Mouse (Mus musculus) neural tube, embryonic 12.5 days (tissue): Measurements from ENCODE around the gene Gcn1l1. TPM values are rescaled to one million over a fixed set of nuclear protein-coding genes. Genes with fewer than 3 reads are reported as not detected.

Source experiments
- ATAC-seq: fragments of 200-750 bp; cut with Nextera tagmentation; 2 replicates; pipeline ENCODE4 v1.8.0; 2017; ENCODE audit warnings: low read depth, mild to moderate bottlenecking, moderate TSS enrichment, moderate library complexity; ENCODE audit not compliant: low FRiP score
- H3K27ac ChIP-seq: fragments of 300-500 bp; sonication (generic); 2 replicates; pipeline ENCODE4 v1.5.1; 2016
- H3K27me3 ChIP-seq: fragments of 300-500 bp; sonication (generic); replicated peaks from 2 replicates; pipeline ENCODE4 v1.6.1; 2016; ENCODE audit warnings: mild to moderate bottlenecking
- H3K36me3 ChIP-seq: fragments of 300-500 bp; sonication (generic); 2 replicates; pipeline ENCODE4 v1.6.1; 2016; ENCODE audit warnings: mild to moderate bottlenecking
- H3K4me1 ChIP-seq: fragments of 300-500 bp; sonication (generic); 2 replicates; pipeline ENCODE4 v1.6.1; 2016
- H3K4me2 ChIP-seq: fragments of 300-500 bp; sonication (generic); replicated peaks from 2 replicates; pipeline ENCODE4 v1.6.1; 2016; ENCODE audit warnings: mild to moderate bottlenecking
- H3K4me3 ChIP-seq: fragments of 300-500 bp; sonication (generic); 2 replicates; pipeline ENCODE4 v1.5.1; 2016
- H3K9ac ChIP-seq: fragments of 300-500 bp; sonication (generic); 2 replicates; pipeline ENCODE4 v1.6.1; 2016; ENCODE audit warnings: mild to moderate bottlenecking
- H3K9me3 ChIP-seq: fragments of 300-500 bp; sonication (generic); 2 replicates; pipeline ENCODE4 v1.6.1; 2016; ENCODE audit warnings: mild to moderate bottlenecking
- WGBS: fragments of 180-500 bp; shearing (Covaris S2); methylation state at CpG from one replicate; pipeline ENCODE4 v1.1.7; 2016; 5-methylcytosine and 5-hydroxymethylcytosine counted together
- polyA plus RNA-seq: library from polyadenylated mRNA; unstranded; fragments of >200 nt; fragmentation: Nextera tagmentation; extraction: Ambion mirVana; gene quantifications from 2 replicates; pipeline ENCODE4 v1.2.1, GENCODE M21; 2016

Gene Gcn1l1
- polyA plus RNA-seq, 1 experiment from 2014 or later, result 47.1 TPM

DNA sequence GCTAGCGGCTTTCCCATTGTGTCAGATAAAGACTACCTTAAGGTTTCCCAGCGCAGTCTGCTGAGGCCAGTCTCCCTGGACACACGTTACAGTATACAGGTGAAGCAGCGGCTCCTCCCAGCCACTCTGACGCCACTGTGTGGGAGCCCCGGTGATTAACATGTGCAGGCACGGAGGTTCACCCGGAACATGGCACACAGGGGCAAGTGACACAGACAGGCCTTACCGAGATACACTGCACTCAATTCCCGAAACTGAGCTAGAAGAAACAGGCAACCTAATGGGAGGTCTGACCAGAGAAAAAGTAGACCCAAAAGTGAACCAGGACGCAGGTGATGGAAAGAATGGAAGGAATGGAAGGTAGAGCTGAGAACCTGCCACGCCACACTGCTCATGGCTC lies 88.7 kb downstream of the Gcn1l1 start:
- no peaks in the 10 kb centered on the region for H3K9me3 ChIP-seq
- H3K4me2 ChIP-seq, result no peak overlapping the region
- H3K27ac ChIP-seq, result no peak overlapping the region
- H3K4me3 ChIP-seq, result no peak overlapping the region
- H3K27me3 ChIP-seq, result no peaks in the 10 kb centered on the region
- H3K36me3 ChIP-seq, result peaks cover 4% of the 10 kb centered on the region
- 89% methylated on average over 12 of the region's 12 CpGs for WGBS
- H3K9ac ChIP-seq, result no peak overlapping the region
- no peak for ATAC-seq
- H3K4me1 ChIP-seq, result peaks cover 11% of the 10 kb centered on the region

DNA sequence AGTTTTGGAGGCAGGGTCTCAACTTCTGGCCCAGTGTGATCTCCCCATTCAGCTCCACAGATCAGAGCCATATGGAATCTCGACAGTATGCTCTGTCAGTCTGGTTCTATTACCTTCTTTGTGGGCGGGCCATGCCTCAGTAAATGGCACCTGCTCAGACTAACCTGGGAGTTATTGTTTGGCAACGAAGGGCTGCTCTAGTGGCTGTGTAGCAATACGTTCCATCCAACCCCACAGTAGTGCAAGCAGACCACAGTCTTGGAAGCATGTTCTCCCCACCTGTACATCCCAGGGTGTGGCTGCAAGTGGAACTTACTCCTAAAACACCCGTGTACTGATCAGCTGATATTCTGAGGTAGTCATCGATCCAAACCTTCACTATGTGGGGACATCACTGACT lies 91.6 kb downstream of the Gcn1l1 start:
- Histone ChIP-seq H3K4me2 (no peak overlapping the region), H3K4me3 (no peak overlapping the region), H3K36me3 (no peaks in the 10 kb centered on the region), H3K27ac (no peak overlapping the region), H3K9ac (no peak overlapping the region), H3K27me3 (no peaks in the 10 kb centered on the region), H3K9me3 (no peaks in the 10 kb centered on the region), H3K4me1 (peaks cover 9% of the 10 kb centered on the region)
- 79% methylated on average over 6 of the region's 6 CpGs for WGBS
- ATAC-seq, result no peak

DNA sequence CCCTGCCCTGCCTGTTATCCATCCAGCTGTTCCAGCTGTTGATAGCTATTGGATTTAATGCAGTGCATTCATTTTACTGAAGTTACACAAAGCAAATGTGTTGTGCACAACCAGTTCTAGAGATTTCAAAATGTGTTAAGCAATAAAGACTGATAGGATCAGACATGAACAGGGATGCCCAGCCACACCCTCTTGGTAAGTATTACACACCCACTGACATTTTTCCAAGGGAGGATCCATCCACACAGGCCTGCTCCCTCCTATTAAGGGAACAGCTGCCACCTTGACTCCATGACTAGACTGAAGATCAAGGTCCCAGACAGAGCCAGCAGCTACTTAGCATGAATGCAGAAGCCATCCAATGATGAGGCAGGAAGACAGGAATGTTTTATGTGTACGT lies 92.2 kb downstream of the Gcn1l1 start:
- peaks cover 4% of the 10 kb centered on the region for H3K4me1 ChIP-seq
- no peaks in the 10 kb centered on the region for H3K9me3 ChIP-seq
- no peak overlapping the region for H3K9ac ChIP-seq
- ATAC-seq, result no peak
- H3K27ac ChIP-seq, result no peak overlapping the region
- WGBS, result 83% methylated on average over 1 of the region's 1 CpGs
- H3K36me3 ChIP-seq, result no peaks in the 10 kb centered on the region
- no peaks in the 10 kb centered on the region for H3K27me3 ChIP-seq
- no peak overlapping the region for H3K4me2 ChIP-seq
- no peak overlapping the region for H3K4me3 ChIP-seq

DNA sequence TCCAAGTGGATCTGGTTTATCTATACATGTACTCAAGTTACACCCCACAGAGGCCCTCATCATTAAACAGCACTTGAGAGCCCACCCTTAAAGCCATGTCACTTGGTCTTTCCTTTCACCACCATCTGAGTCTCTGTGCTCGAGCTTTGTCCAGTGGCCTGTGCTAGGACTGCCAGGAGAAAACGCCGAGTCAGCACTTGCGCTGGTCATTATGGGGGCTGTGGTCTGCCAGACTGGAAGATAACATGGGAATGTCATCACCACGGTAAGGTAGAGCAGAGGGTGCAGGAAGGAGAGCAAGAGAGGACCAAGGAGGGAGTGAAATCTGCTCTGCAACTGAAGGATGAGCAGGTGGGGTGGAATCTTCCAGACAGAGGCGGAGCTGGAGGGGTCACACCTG lies 93.3 kb downstream of the Gcn1l1 start:
- 84% methylated on average over 6 of the region's 6 CpGs for WGBS
- ATAC-seq, result no peak
- Histone ChIP-seq H3K4me1 (no peaks in the 10 kb centered on the region), H3K9me3 (no peaks in the 10 kb centered on the region), H3K27me3 (no peaks in the 10 kb centered on the region), H3K9ac (no peak overlapping the region), H3K4me2 (no peak overlapping the region), H3K27ac (no peak overlapping the region), H3K4me3 (no peak overlapping the region), H3K36me3 (no peaks in the 10 kb centered on the region)

DNA sequence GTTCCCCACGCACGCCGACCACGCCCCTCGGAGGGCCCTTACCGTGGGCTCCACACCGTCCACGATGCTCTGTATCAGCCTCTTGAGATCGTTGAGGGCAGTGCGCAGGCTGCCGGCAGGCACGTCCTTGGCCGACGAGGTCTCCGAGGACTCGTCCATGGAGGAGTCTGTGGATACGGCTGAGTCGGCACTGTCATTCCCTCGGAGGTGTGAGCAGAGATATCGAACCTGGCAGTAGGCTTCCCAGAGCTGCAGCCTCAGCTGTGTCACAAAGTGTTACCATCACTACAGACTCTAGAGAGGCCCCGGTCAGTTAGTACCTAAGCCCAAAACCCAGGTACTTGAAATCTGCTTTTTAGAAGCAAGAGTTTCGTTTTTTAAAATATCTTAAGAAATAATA lies 97.6 kb downstream of the Gcn1l1 start:
- Histone ChIP-seq H3K36me3 (no peaks in the 10 kb centered on the region), H3K27ac (no peak overlapping the region), H3K4me1 (no peaks in the 10 kb centered on the region), H3K4me2 (no peak overlapping the region), H3K9me3 (no peaks in the 10 kb centered on the region), H3K9ac (no peak overlapping the region), H3K27me3 (no peaks in the 10 kb centered on the region), H3K4me3 (no peak overlapping the region)
- no peak for ATAC-seq
- WGBS, result 81% methylated on average over 22 of the region's 22 CpGs

DNA sequence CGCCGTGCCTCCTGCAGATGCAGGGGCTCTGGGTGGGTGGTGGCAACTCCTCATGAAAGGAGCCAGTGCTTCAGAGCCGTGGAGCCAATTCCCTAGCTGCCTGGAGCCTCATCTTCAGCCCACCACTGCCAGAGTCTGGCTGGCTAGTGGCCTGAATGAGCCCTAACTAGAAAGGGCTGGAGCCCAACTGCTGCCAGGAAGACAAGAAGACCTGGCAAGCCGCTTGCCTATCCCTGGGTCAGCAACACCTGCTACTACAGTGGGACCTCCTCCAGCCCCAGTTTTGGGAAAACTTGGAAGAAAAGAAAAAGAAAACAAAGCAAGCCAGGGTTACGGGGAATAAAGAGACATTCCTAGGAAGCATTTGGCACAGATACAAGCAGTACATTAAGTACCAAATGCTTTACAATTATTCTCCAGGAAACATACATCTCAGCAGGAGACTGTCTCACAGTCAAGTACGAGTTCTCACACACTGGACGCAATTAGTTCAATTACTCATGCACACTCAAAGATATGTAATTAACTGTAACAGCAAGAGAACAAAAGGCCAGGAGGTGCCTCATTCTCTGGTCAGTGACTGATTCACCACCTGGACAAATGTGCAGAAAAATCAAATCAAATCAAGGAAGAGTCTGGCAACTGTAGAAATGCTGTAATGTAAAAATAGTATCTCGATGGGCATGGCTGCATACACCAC lies 101.5 kb downstream of the Gcn1l1 start:
- 70% methylated on average over 8 of the region's 8 CpGs for WGBS
- Histone ChIP-seq H3K27me3 (no peaks in the 10 kb centered on the region), H3K27ac (no peak overlapping the region), H3K4me1 (no peaks in the 10 kb centered on the region), H3K4me3 (no peak overlapping the region), H3K9ac (no peak overlapping the region), H3K4me2 (no peak overlapping the region), H3K36me3 (no peaks in the 10 kb centered on the region), H3K9me3 (no peaks in the 10 kb centered on the region)
- ATAC-seq, result no peak

DNA sequence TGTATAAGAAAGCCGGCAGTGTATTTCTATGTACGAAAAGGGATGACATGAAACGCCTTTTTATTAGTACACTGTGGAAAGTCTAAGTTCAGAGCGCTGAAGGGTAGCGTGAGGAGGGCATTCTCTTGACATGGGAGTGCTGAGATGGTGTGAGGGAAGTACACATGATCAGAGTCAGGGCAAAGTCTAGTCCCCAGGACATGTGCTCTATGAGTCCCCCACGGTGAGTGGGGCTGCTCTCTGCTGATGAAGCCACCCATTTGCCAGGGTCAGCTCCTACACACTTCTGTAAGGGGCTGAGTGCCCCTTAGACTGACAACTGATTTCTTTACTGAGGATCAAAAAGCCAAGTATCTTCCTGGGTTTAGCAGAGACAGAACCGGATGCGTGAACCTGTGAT lies 102.2 kb downstream of the Gcn1l1 start:
- 87% methylated on average over 8 of the region's 8 CpGs for WGBS
- H3K27ac ChIP-seq, result no peak overlapping the region

DNA sequence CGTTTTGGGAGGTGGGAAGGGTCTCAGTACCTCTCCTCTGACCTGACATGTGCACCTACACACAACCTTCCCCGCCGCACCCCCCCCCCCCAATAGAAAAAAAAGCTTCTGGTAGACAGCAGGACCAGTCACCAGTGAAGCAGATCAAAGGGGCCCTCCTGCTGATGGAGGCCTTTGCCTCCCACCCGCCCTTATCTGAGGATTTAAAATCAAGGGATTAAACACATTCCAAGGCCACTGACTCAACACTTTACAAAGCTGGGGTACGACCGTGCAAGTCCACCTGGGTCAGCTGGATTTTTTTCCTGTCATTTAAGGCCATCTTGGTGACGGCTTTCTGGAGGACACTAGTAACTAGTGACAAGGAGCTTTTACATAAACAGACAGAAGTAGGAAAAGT lies 102.8 kb downstream of the Gcn1l1 start:
- Histone ChIP-seq H3K9me3 (no peaks in the 10 kb centered on the region), H3K4me1 (no peaks in the 10 kb centered on the region), H3K27me3 (no peaks in the 10 kb centered on the region), H3K9ac (no peak overlapping the region), H3K36me3 (no peaks in the 10 kb centered on the region), H3K4me2 (no peak overlapping the region), H3K27ac (no peak overlapping the region), H3K4me3 (no peak overlapping the region)
- ATAC-seq, result no peak
- WGBS, result 20% methylated on average over 7 of the region's 7 CpGs

More for the DNA sequence above, 102.2 kb downstream of the Gcn1l1 start:
- no peak overlapping the region for H3K4me3 ChIP-seq
- no peak for ATAC-seq
- H3K4me2 ChIP-seq, result no peak overlapping the region
- H3K4me1 ChIP-seq, result no peaks in the 10 kb centered on the region
- H3K27me3 ChIP-seq, result no peaks in the 10 kb centered on the region
- no peaks in the 10 kb centered on the region for H3K36me3 ChIP-seq
- H3K9ac ChIP-seq, result no peak overlapping the region
- H3K9me3 ChIP-seq, result no peaks in the 10 kb centered on the region

DNA sequence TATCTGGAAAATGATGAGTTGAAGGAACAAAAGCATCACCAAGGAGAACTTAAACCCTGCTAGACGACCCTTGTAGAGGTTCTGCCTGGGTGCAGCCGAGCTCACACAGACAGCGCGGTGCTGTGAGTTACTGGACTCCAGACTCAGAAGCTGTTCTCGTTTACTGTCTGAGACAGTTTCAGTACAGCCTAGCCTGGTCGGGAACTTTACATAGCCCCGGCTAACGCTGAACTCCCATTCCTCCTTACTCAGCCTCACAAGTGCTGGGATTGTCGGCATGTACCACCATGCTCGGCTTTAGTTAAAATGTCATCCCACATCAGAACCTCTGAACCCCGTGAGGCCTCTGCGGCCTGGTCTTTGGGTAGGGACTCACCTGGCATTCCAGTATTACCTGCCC lies 103.9 kb downstream of the Gcn1l1 start:
- no peak overlapping the region for H3K4me2 ChIP-seq
- H3K36me3 ChIP-seq, result no peaks in the 10 kb centered on the region
- no peak overlapping the region for H3K27ac ChIP-seq
- H3K9ac ChIP-seq, result no peak overlapping the region
- H3K4me1 ChIP-seq, result no peaks in the 10 kb centered on the region
- 93% methylated on average over 12 of the region's 12 CpGs for WGBS
- H3K27me3 ChIP-seq, result no peaks in the 10 kb centered on the region
- no peak for ATAC-seq
- no peak overlapping the region for H3K4me3 ChIP-seq
- H3K9me3 ChIP-seq, result no peaks in the 10 kb centered on the region

DNA sequence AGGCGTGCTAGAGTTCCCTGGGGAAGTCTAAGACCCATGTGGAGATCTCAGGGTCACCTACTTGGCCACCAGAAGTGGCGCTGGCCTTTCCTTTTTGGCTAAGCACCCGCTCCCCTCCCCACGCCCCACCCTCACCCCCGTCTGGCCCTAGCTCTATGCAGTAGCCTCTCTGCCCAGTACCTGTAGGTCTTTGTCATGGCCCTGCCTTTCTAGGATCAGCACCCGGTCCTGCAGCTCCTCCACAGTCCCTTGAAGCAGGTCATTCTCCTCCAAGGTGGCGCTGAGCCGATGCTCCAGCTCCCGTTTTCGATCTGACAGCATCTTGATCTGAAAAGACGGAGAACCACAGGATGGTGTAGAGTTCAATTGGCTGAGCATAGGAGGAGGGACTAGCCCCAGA lies 104.9 kb downstream of the Gcn1l1 start:
- Histone ChIP-seq H3K9ac (no peak overlapping the region), H3K4me2 (no peak overlapping the region), H3K27me3 (no peaks in the 10 kb centered on the region), H3K27ac (no peak overlapping the region), H3K4me3 (no peak overlapping the region), H3K36me3 (no peaks in the 10 kb centered on the region), H3K9me3 (no peaks in the 10 kb centered on the region), H3K4me1 (no peaks in the 10 kb centered on the region)
- ATAC-seq, result no peak
- 89% methylated on average over 11 of the region's 11 CpGs for WGBS

DNA sequence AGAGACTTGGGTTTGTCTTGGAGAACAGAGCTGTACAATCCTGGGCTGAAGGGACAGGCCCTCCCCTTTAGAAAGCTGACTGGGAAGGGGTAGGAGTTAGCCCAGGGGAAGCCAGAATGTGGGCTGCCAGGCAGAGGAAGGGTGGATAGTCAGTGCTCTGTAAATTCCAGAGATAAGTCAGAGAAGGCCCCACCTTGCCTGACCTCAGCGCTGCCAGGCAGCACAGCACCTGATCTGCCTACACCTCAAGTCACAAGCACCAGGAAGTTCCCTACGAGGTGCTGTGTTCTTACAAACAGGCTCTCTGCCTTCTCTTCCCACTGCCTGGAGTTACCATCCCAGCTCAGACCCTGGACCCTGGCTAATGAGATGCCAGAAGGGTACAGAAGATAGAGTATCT lies 105.4 kb downstream of the Gcn1l1 start:
- H3K36me3 ChIP-seq, result no peaks in the 10 kb centered on the region
- no peaks in the 10 kb centered on the region for H3K9me3 ChIP-seq
- no peak overlapping the region for H3K4me3 ChIP-seq
- no peak overlapping the region for H3K4me2 ChIP-seq
- 85% methylated on average over 2 of the region's 2 CpGs for WGBS
- no peaks in the 10 kb centered on the region for H3K27me3 ChIP-seq
- H3K4me1 ChIP-seq, result no peaks in the 10 kb centered on the region
- no peak for ATAC-seq
- no peak overlapping the region for H3K27ac ChIP-seq
- no peak overlapping the region for H3K9ac ChIP-seq

DNA sequence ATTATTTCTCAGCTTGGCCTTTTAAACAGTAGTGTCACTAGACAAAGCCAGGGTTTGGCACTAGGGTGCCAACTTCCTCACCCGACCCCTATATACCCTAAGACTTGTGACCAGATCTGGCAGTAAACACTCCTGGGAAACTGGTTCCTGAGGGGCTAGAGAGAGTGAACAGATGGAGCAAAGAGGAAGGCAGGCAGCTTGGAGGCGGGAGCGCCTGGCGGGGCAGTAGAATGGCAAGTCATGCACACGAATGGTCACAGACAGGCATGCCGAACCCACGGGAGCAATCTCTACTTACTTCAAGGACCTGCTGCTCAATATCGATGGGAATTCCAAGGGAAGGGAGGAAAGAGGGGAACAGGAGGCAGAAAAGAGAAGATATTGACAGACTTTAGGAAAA lies 106.8 kb downstream of the Gcn1l1 start:
- no peak overlapping the region for H3K9ac ChIP-seq
- no peak for ATAC-seq
- H3K27ac ChIP-seq, result no peak overlapping the region
- H3K36me3 ChIP-seq, result no peaks in the 10 kb centered on the region
- H3K9me3 ChIP-seq, result no peaks in the 10 kb centered on the region
- H3K4me2 ChIP-seq, result no peak overlapping the region
- no peaks in the 10 kb centered on the region for H3K27me3 ChIP-seq
- H3K4me1 ChIP-seq, result no peaks in the 10 kb centered on the region
- WGBS, result 69% methylated on average over 8 of the region's 8 CpGs
- no peak overlapping the region for H3K4me3 ChIP-seq
